Mouse (Mus musculus): Measurements from ENCODE around the gene Exoc3l. TPM values are rescaled to one million over a fixed set of nuclear protein-coding genes. Genes with fewer than 3 reads are reported as not detected.

Gene Exoc3l
- total RNA-seq (2021) = 1 to 10 TPM; 3.4 to 3.7 TPM
- long read RNA-seq, experiment 1, transcript Exoc3l-201 (14 exons, 2,497 nt) = major isoform, 5 of 9 reads
- long read RNA-seq, experiment 1, partial matches to known transcripts = 0 of 9 reads
- long read RNA-seq, experiment 1, other reads (novel, unspliced or antisense) = 1 of 9 reads
- long read RNA-seq, experiment 2, partial matches to known transcripts = 1 of 12 reads
- long read RNA-seq, experiment 2, other reads (novel, unspliced or antisense) = 7 of 12 reads

GRCm38 (mm10) chr8:105295895-105296573 is at the start of gene Exoc3l:
Gene Exoc3l (minus strand): TSS chr8:105296101.
- intact Hi-C loops (cut with DNase I; ENCODE audit: low total_unique reads) = no loop called here
- no peak for DNase-seq

DNA sequence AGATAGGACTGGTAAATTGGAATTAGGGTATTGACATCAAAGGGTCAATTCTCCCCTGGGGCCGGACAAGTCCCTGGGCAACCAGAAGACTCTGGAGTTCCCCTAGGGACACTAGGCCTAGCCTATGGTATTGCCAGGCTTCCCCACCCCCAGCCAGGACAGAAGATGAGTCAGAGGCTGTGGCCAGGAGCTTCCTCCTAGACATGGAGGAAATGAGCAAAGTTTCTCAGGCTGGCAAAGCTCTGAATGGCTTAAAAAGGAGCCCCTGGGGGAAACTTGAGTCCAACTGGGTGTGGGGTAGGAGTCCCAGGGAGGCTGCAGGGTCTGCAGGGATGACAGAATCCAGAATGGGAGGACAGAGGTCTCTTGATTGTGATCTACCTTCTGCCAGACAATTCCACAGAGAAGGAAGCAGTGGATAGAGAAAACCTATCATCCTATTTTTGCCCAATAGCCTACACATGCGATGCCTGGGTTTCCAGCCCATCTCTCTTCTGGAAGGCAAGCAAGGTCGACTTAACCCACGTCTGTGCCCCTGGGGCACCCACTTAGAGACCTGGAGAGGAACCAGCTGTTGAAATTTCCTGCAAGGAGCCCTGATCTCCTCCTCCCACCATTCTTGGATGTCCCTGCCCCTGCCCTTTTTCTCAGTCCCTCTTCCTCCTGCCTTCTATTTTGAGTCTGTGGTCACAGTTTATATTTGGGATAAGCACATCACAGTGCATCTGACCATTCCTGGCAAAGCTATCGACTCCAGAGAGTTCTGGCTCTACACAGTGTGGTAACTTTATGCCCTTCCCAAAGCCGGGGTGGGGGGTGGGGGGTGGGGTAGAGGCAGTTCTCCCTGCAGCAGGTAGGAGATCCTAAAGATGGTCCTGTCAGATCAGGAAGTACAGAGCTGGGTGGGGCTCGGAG is 49.4 kb upstream of the Exoc3l start:
- DNase-seq = peak; percentile 50
- intact Hi-C loops (cut with DNase I; ENCODE audit: low total_unique reads) = no loop called here

DNA sequence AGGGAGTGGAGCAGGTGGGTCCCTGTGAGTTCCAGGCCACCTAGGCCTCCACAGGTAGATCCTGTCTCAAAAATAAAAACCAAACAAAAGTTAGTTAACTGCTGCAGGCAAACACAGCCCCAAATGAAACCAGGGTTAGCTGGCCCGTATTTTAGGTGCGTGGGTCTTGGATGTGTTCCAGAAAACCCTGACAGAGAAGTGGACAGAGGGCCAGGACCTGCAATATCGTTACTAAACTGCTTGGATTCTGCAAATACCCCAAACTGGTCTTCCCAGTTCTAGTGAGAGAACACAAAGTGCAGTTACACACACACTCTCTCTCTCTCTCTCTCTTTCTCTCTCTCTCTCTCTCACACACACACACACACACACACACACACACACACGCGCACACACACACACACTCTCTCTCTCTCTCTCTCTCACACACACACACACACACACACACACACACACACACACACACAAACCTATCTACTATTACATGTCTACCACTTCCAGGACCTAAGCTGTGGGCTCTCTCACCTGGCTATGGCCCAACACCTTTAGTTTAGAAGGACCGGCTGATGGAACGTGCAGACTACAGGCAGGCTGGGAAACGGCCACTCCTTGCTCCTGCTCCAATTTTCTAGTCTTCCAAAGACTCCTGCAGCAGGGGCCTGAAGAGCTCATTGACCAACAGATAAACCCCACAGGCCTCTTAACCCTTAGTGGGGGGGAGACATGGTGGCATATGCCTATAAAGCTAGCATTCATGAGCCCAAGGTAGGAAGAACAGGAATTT is 48.1 kb upstream of the Exoc3l start:
- DNase-seq = no peak
- intact Hi-C loops (cut with DNase I; ENCODE audit: low total_unique reads) = no loop called here

DNA sequence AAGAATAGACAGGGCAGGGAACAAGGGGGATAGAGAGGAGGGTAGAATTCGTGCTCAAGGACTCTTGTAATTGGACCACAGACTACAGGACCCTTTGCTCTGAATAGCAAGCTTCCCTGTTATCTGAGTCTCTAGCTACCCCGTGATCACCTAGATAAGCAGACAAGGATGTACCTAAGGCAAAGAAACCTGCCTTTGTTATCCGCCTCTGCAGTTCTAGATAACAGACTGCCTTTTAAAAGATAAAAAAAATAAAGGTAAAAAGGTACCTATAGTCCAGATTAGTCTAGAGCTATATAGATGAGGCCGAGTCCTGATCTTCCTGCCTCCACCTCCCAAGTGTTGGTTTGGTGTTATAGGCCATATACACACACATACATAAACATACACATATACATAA is 46.9 kb upstream of the Exoc3l start:
- no peak for DNase-seq
- intact Hi-C loops (cut with DNase I; ENCODE audit: low total_unique reads) = no loop called here

- intact Hi-C loops (cut with DNase I; ENCODE audit: low total_unique reads) = no loop called here
- DNase-seq = no peak
Observed at GRCm38 (mm10) chr8:105341399-105341798, 45.5 kb upstream of the Exoc3l start.

DNA sequence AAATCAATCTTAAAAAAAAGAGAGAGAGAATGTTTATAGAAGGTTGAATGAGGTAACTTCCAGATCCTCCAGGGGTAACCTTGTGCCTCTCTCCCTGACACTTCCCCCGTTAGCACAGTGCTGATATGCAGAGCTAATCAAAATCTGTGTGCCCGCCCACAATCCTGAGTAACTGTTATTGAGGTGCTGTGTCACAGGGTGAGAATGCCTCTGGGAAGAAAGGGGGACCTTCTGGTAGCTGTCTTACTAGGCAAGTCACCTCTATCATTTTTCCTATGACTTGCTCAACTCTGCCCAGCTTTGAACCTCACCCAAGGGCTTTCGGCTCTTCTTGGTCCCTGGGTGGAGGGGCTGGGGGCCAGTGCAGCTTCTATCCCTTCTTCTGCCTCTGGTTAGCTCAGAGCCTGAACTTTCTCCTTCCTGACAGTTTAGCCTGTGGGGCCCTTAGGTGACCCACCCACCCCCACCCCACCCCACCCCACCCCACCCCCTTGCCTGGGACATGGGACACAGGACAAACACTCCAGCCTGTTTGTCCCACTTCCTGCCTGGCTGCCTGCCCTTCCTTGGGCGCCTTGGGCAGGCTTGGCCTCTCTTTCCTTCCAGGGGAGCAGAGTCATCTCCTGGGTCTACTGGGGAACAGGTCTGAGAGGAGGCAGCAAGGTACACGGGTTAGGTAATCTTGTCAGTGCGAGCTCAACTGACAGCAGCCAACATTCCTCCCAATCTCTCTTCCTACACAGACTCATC is 44.2 kb upstream of the Exoc3l start:
- no peak for DNase-seq
- intact Hi-C loops (cut with DNase I; ENCODE audit: low total_unique reads) = no loop called here

- intact Hi-C loops (cut with DNase I; ENCODE audit: low total_unique reads) = no loop called here
- DNase-seq = no peak
Observed at GRCm38 (mm10) chr8:105338992-105339391, 43.1 kb upstream of the Exoc3l start.

DNA sequence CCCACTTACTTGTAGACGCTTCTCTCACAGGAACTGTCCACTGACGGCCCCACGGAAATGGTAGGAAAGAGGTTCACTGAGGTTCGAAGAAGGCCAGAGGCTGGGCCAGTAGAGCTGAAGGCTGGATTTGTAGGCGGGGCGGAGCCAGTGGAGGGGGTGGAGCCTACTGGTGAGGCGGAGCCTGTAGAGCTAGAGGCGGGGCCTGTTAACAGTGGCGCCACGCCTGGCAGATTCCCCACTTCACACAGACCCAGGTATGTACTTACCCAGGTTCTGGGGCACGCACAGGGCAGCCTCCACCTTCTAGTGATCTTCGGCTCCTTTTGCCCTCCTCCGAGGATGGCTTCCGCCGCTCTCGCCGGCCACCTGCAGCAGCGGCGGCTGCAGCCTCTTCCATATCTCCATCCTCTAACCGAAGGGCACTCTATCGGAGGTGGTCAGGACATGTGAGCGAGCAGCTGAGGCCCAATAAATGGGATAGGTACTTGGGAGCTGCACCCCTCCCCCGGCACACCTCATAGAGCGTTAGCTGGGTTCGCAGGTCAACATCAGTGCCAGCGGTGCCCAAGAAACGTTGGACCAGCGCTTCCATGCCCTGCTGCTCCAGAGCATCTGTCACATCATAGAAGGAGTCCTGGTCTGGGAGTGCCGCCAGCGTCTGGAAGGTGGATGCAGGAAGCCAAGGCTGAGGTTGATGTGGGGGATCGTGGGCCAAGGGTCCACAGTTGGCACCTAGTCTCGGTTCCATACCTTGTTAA is 40.7 kb upstream of the Exoc3l start:
- DNase-seq = no peak
- intact Hi-C loops (cut with DNase I; ENCODE audit: low total_unique reads) = no loop called here

DNA sequence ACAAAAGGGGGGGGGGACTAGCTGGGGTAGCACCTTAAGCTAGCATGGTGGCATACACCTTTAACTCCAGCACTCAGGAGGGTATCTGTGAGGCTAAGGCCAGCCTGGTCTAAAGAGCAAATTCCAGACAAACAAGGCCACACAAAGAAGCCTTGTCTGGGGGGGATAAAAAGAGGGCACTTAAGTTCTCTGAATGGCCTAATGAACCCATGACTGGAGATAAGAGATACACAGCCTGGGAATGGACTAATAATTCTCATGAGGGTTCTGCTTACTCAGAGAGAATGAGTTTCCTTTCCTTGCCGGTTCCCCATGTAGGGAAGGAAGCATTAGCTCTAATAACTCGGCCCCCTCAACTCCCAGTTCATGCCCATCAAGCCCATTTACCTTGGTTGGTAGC is 36.6 kb upstream of the Exoc3l start:
- intact Hi-C loops (cut with DNase I; ENCODE audit: low total_unique reads) = no loop called here

GRCm38 (mm10) chr8:105331931-105332330 is 36.0 kb upstream of the Exoc3l start:
- no peak for DNase-seq

More for the DNA sequence above, 36.6 kb upstream of the Exoc3l start:
- no peak for DNase-seq

GRCm38 (mm10) chr8:105331469-105331868 is 35.6 kb upstream of the Exoc3l start:
- no peak for DNase-seq
- intact Hi-C loops (cut with DNase I; ENCODE audit: low total_unique reads) = no loop called here

More at GRCm38 (mm10) chr8:105331931-105332330, 36.0 kb upstream of the Exoc3l start:
- intact Hi-C loops (cut with DNase I; ENCODE audit: low total_unique reads) = no loop called here

GRCm38 (mm10) chr8:105330325-105330724 is 34.4 kb upstream of the Exoc3l start:
- DNase-seq = no peak
- intact Hi-C loops (cut with DNase I; ENCODE audit: low total_unique reads) = no loop called here

- no peak for DNase-seq
- intact Hi-C loops (cut with DNase I; ENCODE audit: low total_unique reads) = no loop called here
Observed at GRCm38 (mm10) chr8:105326968-105327367, 31.1 kb upstream of the Exoc3l start.

DNA sequence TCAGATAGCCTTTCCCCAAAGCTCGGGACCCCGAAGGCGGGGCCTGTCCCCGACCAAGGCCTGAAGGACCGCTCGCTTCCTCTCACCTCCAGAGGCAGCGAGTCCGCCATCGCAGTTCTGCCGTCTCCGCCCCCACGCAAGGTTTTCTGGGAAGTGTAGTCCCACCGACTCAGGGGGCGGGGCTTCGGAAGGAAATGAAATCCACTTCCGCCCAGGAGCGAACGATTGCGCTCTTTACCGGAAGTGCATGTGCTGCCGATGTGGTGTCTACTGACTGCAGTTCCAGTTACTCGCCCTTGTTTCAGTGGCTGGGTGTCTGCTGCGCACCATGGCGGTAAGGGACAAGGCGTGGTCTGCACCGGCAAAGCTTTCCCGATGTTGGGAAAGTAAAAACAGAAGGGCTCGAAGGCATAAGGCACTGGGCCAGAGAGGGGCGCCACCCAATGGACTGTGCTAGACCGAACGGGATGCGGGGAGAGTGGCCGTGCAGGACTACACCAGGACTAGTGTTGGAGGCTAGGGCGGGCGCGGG is 30.3 kb upstream of the Exoc3l start, which contains the start of the genes Lrrc29 and Tmem208:
Gene Lrrc29 (minus strand): TSS at position 138 of the 532 bp plus-strand sequence.
Gene Tmem208 (plus strand): TSS at position 214 of the 532 bp plus-strand sequence.
- intact Hi-C loops (cut with DNase I; ENCODE audit: low total_unique reads) = no loop called here
- peak; percentile 97 for DNase-seq

- intact Hi-C loops (cut with DNase I; ENCODE audit: low total_unique reads) = no loop called here
- DNase-seq = no peak
Observed at GRCm38 (mm10) chr8:105325641-105326093, 29.8 kb upstream of the Exoc3l start.

DNA sequence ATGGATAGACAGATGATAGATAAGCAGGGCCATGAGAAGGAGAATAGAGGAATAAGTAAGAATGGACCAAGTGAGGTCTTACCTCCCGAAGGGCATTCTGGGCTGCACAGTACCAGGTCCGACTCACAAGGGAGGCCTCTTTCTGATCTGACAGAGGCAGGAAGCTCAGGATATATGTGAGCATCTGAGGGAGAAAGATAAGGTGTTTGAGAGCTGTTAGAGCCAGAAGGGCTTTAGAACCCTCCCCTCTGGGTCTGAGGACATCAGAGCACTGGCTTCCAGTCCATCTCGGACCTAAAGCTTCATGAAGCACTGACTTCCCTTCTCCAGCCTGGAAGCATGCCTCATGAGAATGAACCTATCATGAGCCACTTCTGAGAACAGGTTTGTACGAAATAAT is 27.3 kb upstream of the Exoc3l start:
- intact Hi-C loops (cut with DNase I; ENCODE audit: low total_unique reads) = no loop called here
- no peak for DNase-seq

GRCm38 (mm10) chr8:105318662-105319190 is 22.8 kb upstream of the Exoc3l start:
- no peak for DNase-seq
- intact Hi-C loops (cut with DNase I; ENCODE audit: low total_unique reads) = no loop called here

All from gastrocnemius, postnatal 14 days (tissue).